Mouse (Mus musculus) heart, postnatal 4 days (tissue): Measurements from ENCODE around the gene Mical1. TPM values are rescaled to one million over a fixed set of nuclear protein-coding genes. Genes with fewer than 3 reads are reported as not detected.

Experiments used
- DNase-seq: peaks from one replicate; pipeline ENCODE4 v3.0.0; 2021
- total RNA-seq, 2 experiments: library from RNA; stranded (reverse); gene quantifications; 2 replicates each; pipeline ENCODE4 v1.2.3; 2021

Gene Mical1
- total RNA-seq, 2 experiments from 2014 or later, result 52.4 to 59.4 TPM

- DNase-seq, result peak; percentile 76
Observed at GRCm38 (mm10) chr10:41477278-41478181, 1.4 kb downstream of the Mical1 start.

GRCm38 (mm10) chr10:41479961-41480360 is 3.8 kb downstream of the Mical1 start:
- DNase-seq, result no peak

GRCm38 (mm10) chr10:41480938-41481880 is 5.1 kb downstream of the Mical1 start:
- no peak for DNase-seq

- no peak for DNase-seq
Observed at GRCm38 (mm10) chr10:41482446-41482845, 6.3 kb downstream of the Mical1 start.

- no peak for DNase-seq
Observed at GRCm38 (mm10) chr10:41485778-41486177, 9.7 kb downstream of the Mical1 start.

GRCm38 (mm10) chr10:41486506-41487170 is 10.5 kb downstream of the Mical1 start:
- DNase-seq, result no peak

DNA sequence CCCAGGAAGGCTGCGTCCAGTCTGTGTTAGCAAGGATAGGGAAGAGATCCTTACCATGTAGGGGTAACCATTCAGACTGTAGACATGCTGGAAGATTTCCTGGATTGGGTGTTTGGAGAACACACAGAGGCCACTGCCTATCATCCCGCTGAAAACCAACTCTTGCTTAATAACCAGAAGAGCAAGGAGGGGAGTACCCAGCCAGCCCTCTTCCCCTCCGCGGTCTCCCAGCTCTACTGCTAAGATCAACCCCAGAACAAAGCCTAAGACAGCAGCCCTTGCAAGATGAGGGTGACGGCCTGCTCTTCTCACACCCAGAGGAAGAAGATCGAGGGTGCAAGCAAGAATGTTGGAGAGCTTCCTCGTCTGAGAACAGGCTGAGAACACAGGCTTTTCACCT is 12.8 kb downstream of the Mical1 start:
- DNase-seq, result no peak

DNA sequence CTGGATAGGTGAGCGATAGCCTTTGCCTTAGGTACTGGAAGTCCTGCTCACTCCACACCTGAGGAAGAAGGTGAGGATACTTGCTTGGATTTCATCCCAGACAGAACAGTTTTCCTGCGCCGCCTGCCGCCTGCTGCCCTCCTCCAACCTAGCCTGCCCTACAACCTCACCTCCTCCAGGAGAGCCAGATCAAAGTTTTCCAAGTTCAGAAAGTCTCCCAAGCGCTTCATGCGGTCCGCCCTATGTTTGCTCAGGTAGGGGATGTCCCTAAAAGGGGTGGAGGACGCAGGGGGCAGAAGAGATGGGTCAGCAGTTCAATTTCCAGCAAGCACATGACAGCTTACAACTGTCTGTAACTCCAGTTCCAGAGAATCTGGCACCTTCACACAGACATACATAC is 13.2 kb downstream of the Mical1 start:
- no peak for DNase-seq

- peak; percentile 97 for DNase-seq
Observed at GRCm38 (mm10) chr10:41489708-41490517, 13.8 kb downstream of the Mical1 start, which contains the start of the genes Smpd2 and Ppil6. TSS of gene Smpd2 (minus strand) at chr10:41490369. TSS of gene Ppil6 (plus strand) at chr10:41490439.

DNA sequence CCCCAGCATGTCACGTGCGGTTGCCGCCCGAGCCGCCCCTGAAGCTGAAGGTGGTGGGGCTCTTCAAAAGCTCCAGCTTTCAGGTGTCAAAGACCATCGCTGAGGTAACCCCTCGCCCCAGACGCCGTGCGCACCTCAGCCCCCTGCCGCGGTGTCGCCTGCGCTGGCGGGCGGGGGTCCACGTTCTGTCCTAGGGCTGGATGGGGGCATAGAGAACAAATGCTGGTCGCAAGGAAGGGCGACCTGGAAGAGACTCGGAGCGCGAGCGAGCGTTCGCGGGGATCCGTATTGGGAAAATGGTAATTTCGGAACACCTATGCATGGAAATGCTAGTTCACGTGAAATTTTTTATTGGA is 14.4 kb downstream of the Mical1 start:
- no peak for DNase-seq

GRCm38 (mm10) chr10:41491111-41491510 is 15.0 kb downstream of the Mical1 start:
- no peak for DNase-seq

DNA sequence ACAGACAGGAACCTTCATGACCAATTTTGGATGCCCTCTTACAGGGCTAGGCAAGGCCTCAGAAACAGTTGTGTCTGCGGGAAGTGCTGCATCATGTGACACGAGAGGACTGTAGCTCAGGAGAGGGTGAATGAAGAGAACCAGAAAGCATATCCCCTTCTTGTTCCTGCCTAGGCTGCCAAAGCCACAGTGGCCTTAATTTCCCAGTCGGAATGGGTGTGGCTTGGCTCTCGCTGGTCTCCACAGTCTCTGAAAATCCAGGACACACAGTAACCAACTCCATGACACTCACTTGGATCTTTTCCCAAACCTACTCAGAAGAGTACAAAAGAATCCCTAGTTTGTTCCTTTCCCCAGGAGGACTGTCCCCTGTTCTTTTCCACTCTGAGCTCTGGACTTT is 24.8 kb downstream of the Mical1 start:
- DNase-seq, result peak; percentile 60

DNA sequence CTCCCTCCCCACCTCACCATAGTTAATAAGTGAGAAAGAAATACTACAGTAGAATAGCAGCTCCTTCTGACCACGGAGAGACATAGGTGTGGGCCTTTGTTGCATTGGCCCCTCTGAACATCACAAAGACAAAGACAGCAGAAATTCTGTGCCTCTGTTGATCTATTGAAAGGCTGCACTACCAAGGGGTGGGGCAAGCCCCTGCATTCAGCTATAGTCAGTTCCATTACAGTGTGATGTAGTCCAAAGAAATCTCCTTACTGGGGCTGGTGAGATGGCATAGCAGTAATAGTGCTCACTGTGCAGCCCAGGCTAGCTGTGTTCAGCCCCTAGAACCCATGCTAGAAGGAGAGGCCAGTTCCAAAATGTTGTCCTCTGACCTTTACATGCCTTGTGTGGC is 28.9 kb downstream of the Mical1 start:
- no peak for DNase-seq

DNA sequence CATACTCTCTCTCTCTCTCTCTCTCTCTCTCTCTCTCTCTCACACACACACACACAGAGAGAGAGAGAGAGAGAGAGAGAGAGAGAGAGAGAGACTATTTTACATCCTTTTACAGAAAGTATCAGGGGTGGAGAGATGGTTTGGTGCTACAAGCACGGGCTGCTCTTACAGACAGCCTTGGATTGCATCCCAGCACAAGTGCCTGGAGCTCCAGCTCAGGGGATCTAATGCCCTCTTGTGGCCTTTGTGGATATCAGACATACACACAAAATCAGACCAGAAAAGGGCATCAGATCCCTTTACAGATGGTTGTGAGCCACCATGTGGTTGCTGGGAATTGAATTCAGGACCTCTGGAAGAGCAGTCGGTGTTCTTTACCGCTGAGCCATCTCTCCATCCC is 29.3 kb downstream of the Mical1 start:
- DNase-seq, result peak; percentile 75

- peak; percentile 34 for DNase-seq
Observed at GRCm38 (mm10) chr10:41509160-41509559, 33.0 kb downstream of the Mical1 start.

DNA sequence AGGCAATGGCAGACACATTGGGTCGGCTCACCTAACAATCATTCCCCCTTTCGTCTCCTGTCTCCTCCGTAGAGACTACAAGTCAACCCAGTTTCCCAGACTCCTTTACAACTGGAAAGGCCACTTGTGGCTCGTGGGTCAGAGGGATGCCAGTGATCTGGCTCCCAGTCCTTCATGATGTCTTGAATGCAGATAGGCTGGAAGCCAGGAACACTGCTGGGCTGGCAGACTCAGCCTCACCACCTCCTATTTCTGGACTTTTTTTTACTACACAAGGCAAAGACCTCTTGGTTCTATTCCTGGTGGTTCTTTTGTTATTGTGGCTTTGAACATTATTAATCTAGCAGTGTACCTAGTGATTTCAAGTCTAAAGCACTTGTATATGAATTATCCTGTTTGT is 38.2 kb downstream of the Mical1 start:
- peak; percentile 12 for DNase-seq

GRCm38 (mm10) chr10:41514921-41515320 is 38.8 kb downstream of the Mical1 start:
- DNase-seq, result no peak

GRCm38 (mm10) chr10:41518508-41518980 is 42.4 kb downstream of the Mical1 start:
- DNase-seq, result peak; percentile 79

- peak; percentile 94 for DNase-seq
Observed at GRCm38 (mm10) chr10:41518981-41519618, 43.0 kb downstream of the Mical1 start, which contains the start of gene Cd164. TSS of gene Cd164 (plus strand) at chr10:41519414.

GRCm38 (mm10) chr10:41519640-41520409 is 43.7 kb downstream of the Mical1 start:
- peak; percentile 68 for DNase-seq
